Mouse (Mus musculus) forebrain, embryonic 15.5 days (tissue): ENCODE measurements at regions not wholly inside any gene's neighbourhood (a gene's known extent, or its start where the extent isn't known, plus 50 kb on each side); places are given as distances from the start of the nearest gene placed in this dataset.

Experiments
- ATAC-seq: fragments of 200-750 bp; cut with Nextera tagmentation; replicated peaks from 2 replicates; pipeline ENCODE4 v1.8.0; 2017; ENCODE audit warnings: mild to moderate bottlenecking, moderate TSS enrichment, moderate library complexity
- H3K27ac ChIP-seq: fragments of 300-500 bp; sonication (generic); replicated peaks from 2 replicates; pipeline ENCODE4 v1.5.1; 2015; ENCODE audit warnings: mild to moderate bottlenecking, inconsistent platforms
- H3K27me3 ChIP-seq: fragments of 300-500 bp; sonication (generic); 2 replicates; pipeline ENCODE4 v1.6.1; 2015; ENCODE audit warnings: inconsistent platforms
- H3K36me3 ChIP-seq: fragments of 300-500 bp; sonication (generic); 2 replicates; pipeline ENCODE4 v1.6.1; 2015; ENCODE audit warnings: mild to moderate bottlenecking, inconsistent platforms
- H3K4me1 ChIP-seq: fragments of 300-500 bp; sonication (generic); 2 replicates; pipeline ENCODE4 v1.6.1; 2015; ENCODE audit warnings: inconsistent platforms
- H3K4me2 ChIP-seq: fragments of 300-500 bp; sonication (generic); replicated peaks from 2 replicates; pipeline ENCODE4 v1.6.1; 2015; ENCODE audit warnings: mild to moderate bottlenecking, inconsistent platforms
- H3K4me3 ChIP-seq: fragments of 300-500 bp; sonication (generic); 2 replicates; pipeline ENCODE4 v1.5.1; 2015; ENCODE audit warnings: mild to moderate bottlenecking, inconsistent platforms
- H3K9ac ChIP-seq: fragments of 300-500 bp; sonication (generic); replicated peaks from 2 replicates; pipeline ENCODE4 v1.6.1; 2015; ENCODE audit warnings: mild to moderate bottlenecking, inconsistent platforms
- H3K9me3 ChIP-seq: fragments of 300-500 bp; sonication (generic); 2 replicates; pipeline ENCODE4 v1.6.1; 2016; ENCODE audit warnings: inconsistent platforms
- WGBS: fragments of 180-500 bp; shearing (Covaris S2); methylation state at CpG from one replicate; pipeline ENCODE4 v1.1.7; 2015; ENCODE audit warnings: mixed read lengths; 5-methylcytosine and 5-hydroxymethylcytosine counted together

DNA sequence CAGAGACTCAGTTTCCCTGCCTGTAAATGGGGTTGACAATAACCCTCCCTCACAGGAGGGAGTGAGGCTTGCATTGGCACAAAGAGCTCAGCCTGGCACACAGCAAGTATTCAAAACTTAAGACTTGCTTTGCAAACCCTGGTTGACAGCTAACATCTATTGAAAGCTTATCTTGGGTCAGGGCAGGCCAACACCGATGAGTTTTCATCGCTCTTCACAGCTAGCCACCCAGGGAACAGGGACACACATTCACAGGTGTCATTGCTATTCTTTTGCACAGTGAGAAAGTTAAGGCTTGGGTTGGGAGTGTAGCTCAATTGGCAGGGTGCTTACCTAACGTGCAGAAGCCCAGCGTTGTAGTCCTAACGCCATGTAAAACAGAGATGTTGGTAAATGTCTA, 86.5 kb upstream of the Ptpn1 start:
- Histone ChIP-seq H3K4me2 (no peak overlapping the region), H3K36me3 (no peaks in the 10 kb centered on the region), H3K9me3 (no peaks in the 10 kb centered on the region), H3K4me1 (0 out of 2 replicates have a peak, but pooled peaks cover 6% of the 10 kb centered on the region), H3K27me3 (no peaks in the 10 kb centered on the region), H3K27ac (no peak overlapping the region), H3K9ac (no peak overlapping the region), H3K4me3 (no peak overlapping the region)
- WGBS, result 90% methylated on average over 5 of the region's 5 CpGs
- ATAC-seq, result no peak

DNA sequence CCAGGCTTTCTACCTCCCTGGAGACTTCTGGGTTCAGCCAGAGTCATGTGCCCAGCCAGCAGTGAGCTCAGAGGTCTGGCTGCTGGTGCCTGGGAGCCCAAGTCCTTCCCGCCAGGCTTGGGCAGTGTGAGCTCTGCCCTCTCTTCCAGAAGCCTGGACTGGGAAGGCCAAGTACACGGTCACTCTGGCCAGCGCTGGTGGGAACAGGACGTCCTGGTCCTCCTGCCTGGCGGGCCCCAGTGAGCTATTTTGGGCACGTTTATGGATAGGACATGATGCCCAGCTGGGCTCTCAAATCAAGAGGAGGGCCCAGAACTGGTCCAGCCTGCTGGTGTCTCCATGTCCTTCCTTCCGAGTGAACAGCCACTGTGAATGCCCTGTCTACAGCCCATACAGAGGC, 87.3 kb upstream of the Ptpn1 start:
- no peaks in the 10 kb centered on the region for H3K9me3 ChIP-seq
- no peak for ATAC-seq

DNA sequence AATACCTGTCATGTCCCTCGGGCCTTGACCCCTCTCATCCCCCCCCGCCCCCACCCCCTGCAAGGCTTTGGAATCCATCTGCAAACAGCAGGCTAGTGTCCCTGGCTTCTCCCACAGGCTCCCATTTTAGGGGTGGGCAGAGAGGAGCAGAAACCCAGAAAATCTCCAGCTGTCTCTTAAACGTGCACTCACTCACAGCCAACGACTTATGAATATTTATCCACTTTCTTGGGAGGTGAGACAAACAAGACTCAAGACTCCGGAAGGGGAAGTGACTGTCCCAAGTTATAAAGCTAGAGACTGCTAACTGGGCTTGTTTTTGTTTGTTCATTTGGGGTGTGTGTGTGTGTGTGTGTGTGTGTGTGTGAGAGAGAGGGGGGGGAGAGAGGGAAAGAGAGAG, 87.9 kb upstream of the Ptpn1 start:
- 54% methylated on average over 5 of the region's 5 CpGs for WGBS
- Histone ChIP-seq H3K27me3 (no peaks in the 10 kb centered on the region), H3K4me1 (0 out of 2 replicates have a peak, but pooled peaks cover 6% of the 10 kb centered on the region), H3K4me2 (no peak overlapping the region), H3K9ac (no peak overlapping the region), H3K27ac (no peak overlapping the region), H3K36me3 (no peaks in the 10 kb centered on the region), H3K4me3 (no peak overlapping the region), H3K9me3 (no peaks in the 10 kb centered on the region)
- ATAC-seq, result no peak

More for the DNA sequence above, 87.3 kb upstream of the Ptpn1 start:
- H3K4me3 ChIP-seq, result no peak overlapping the region
- H3K9ac ChIP-seq, result no peak overlapping the region
- no peak overlapping the region for H3K27ac ChIP-seq
- no peaks in the 10 kb centered on the region for H3K36me3 ChIP-seq
- whole genome bisulfite sequencing, result 76% methylated on average over 7 of the region's 7 CpGs
- H3K4me1 ChIP-seq, result 0 out of 2 replicates have a peak, but pooled peaks cover 6% of the 10 kb centered on the region
- no peak overlapping the region for H3K4me2 ChIP-seq
- H3K27me3 ChIP-seq, result no peaks in the 10 kb centered on the region

DNA sequence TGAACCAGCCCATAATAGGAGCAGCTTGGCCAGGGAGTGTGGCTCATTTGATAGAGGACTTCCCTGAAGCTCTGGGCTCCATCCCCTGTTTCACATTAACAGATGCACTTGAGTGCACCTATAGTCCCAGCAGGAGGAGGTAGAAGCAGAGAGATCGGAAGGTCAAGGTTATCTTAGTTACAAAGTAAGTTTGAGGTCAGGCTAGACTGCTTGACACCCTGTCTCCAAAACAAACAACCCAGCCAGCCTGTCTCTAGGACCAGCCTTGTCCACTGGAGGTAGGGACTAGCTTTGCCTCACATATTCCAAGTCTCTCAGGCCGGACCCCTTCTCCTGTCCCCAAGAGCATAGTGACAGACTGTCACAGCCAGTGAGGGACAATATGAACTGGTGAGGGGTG, 88.9 kb upstream of the Ptpn1 start:
- Histone ChIP-seq H3K4me3 (no peak overlapping the region), H3K4me1 (0 out of 2 replicates have a peak, but pooled peaks cover 6% of the 10 kb centered on the region), H3K9ac (no peak overlapping the region), H3K9me3 (no peaks in the 10 kb centered on the region), H3K27ac (no peak overlapping the region), H3K4me2 (no peak overlapping the region), H3K27me3 (no peaks in the 10 kb centered on the region), H3K36me3 (no peaks in the 10 kb centered on the region)
- WGBS, result 90% methylated on average over 2 of the region's 2 CpGs
- ATAC-seq, result no peak

DNA sequence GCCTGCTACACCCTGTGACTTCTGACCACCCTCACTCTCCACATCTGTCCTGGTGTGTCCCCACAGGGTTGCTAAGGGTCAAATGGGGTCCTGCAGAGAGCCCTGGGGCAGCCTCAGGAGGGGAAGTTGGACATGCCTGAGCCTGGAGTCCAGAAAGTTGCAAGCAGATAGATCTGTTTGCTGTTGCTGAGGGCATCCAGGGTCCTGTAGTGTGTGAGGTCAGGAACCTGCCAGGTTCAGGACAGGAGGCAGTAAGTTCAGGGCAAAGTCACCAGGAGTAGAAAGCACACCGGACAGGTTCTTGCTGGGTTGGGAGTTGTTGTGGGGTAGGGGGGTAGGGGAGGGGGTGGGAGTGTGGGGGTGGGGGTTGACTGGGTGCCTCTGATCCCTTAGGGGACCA, 89.4 kb upstream of the Ptpn1 start:
- WGBS, result 88% methylated on average over 1 of the region's 1 CpGs
- Histone ChIP-seq H3K27me3 (no peaks in the 10 kb centered on the region), H3K4me2 (no peak overlapping the region), H3K9ac (no peak overlapping the region), H3K27ac (no peak overlapping the region), H3K4me1 (0 out of 2 replicates have a peak, but pooled peaks cover 6% of the 10 kb centered on the region), H3K9me3 (no peaks in the 10 kb centered on the region), H3K4me3 (no peak overlapping the region), H3K36me3 (no peaks in the 10 kb centered on the region)
- ATAC-seq, result no peak

DNA sequence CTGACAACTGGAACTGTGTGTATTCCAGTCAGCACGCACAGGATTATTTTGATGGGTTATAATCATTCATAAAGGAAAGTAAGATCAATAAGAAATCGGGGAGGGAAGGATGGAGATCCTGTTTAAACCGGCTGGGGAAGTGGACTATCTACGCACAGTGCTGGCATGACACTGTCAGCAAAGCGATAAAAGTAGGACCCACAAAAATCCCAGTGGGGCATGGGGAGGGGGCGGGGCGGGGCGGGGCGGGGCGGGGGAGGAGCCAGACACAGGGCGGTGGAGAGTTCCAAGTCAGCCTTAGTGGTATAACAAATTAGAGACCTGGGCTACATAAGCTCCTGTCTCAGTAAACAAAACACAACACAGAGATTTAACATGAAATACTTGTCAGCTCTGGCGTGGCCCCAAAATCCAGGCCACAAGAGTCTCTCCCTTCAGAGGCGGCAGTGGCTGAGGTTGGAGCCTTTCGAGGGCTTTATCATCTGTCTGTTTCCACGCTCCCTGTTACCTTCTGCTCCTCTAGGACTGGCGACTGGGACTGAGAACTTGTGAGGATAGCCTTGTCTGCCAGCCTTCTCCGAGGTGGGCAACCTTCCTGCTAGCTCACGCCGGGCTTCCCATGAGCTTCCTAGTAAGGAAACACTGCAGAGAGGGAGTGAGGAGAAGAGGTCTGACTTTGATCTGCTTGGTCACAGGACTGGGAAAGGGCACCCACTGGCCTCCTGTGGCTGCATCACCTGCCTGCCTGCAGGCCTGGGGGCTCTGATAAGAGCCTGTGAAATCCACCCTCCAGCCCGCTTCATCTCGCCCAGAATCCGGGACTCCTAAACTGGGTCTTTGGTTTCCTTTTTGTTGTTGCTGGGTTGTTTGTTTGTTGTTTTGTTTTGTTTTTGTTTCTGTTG, 90.3 kb upstream of the Ptpn1 start:
- no peaks in the 10 kb centered on the region for H3K36me3 ChIP-seq
- no peak overlapping the region for H3K27ac ChIP-seq
- H3K4me1 ChIP-seq, result 0 out of 2 replicates have a peak, but pooled peaks cover 6% of the 10 kb centered on the region
- WGBS, result 40% methylated on average over 22 of the region's 22 CpGs
- no peaks in the 10 kb centered on the region for H3K9me3 ChIP-seq
- H3K9ac ChIP-seq, result no peak overlapping the region
- no peak overlapping the region for H3K4me2 ChIP-seq
- ATAC-seq, result no peak
- H3K27me3 ChIP-seq, result no peaks in the 10 kb centered on the region
- H3K4me3 ChIP-seq, result no peak overlapping the region

DNA sequence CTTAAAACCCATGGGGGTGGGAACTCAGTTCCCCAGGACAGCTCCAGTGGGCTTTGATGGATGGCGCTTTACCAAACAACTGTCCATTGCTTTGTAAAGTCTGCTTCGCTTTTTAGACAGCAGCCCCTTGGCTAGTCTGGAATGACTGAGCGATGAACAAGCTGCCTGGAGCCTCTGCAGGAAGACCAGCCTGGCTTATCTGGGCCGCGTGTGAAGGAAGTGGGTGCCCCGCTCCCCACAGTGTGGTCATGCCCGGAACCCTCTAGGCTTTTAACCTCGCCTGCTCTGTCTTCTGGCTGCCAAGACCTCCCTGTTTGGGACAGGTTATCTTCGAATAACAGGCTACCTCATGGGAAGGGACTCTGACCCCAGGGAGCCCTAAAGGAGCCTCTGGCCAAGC, 91.5 kb upstream of the Ptpn1 start:
- Histone ChIP-seq H3K9ac (no peak overlapping the region), H3K36me3 (no peaks in the 10 kb centered on the region), H3K27ac (no peak overlapping the region), H3K9me3 (no peaks in the 10 kb centered on the region), H3K27me3 (no peaks in the 10 kb centered on the region), H3K4me1 (0 out of 2 replicates have a peak, but pooled peaks cover 6% of the 10 kb centered on the region), H3K4me2 (no peak overlapping the region), H3K4me3 (no peak overlapping the region)
- 84% methylated on average over 9 of the region's 9 CpGs for WGBS
- ATAC-seq, result no peak

DNA sequence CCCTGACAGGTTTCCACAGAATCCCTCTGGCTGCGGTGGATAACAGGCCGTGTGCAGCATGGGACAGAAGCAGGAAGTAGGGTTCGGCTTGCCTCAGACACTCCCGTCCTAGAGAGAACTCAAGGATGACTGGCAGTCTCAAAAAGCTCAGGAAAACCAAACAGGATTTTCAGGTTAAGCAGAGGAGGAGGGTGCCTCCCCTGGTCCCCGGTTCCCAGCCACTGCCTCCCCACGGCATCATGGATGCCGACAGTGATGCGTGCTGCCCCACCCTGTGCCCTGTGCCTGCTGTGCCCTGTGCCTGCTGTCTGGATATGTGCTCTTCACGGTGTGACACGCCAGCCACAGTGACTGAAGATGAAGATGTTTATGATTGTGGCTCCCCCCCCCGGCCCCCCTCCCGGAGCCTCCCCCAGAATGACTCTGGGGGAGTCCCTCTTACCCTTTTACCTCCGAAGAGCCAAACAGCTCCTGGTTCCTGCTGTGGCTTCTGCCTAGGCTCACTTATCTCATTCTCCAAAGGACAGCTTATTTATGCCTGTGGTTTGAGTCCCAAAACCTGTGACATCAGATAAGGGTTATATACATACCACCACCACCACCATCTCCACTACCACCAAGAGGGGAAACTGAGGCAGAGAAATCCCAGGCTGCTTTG, 92.4 kb upstream of the Ptpn1 start:
- Histone ChIP-seq H3K36me3 (no peaks in the 10 kb centered on the region), H3K27me3 (no peaks in the 10 kb centered on the region), H3K4me2 (no peak overlapping the region), H3K9me3 (no peaks in the 10 kb centered on the region), H3K27ac (no peak overlapping the region), H3K4me1 (peaks cover 9% of the 10 kb centered on the region), H3K4me3 (no peak overlapping the region), H3K9ac (no peak overlapping the region)
- 75% methylated on average over 13 of the region's 13 CpGs for WGBS
- no peak for ATAC-seq

DNA sequence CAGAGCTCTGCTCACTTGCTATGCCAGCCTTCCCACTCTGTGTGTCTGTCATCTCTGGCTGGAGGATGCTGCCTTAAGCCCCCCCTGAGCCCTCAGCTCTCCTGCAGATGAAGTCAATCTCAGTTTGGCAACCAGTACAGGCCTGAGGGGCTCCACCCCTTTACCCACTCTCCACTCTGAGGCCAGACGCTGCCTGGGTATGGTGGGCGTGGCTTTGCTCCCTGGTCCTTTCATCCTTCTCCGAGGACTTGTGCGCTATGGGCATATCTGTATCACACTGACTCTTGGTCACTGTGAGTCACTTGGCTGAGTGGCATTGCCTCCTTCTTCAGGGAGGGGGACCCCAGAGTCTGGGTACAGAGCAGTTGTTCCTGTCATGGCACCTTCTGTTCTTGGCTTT, 94.3 kb upstream of the Ptpn1 start:
- 57% methylated on average over 4 of the region's 4 CpGs for WGBS
- H3K9me3 ChIP-seq, result no peaks in the 10 kb centered on the region
- no peak overlapping the region for H3K9ac ChIP-seq
- H3K27ac ChIP-seq, result no peak overlapping the region
- ATAC-seq, result no peak
- no peak overlapping the region for H3K4me2 ChIP-seq
- no peaks in the 10 kb centered on the region for H3K27me3 ChIP-seq
- peaks cover 13% of the 10 kb centered on the region for H3K4me1 ChIP-seq
- no peak overlapping the region for H3K4me3 ChIP-seq
- no peaks in the 10 kb centered on the region for H3K36me3 ChIP-seq

DNA sequence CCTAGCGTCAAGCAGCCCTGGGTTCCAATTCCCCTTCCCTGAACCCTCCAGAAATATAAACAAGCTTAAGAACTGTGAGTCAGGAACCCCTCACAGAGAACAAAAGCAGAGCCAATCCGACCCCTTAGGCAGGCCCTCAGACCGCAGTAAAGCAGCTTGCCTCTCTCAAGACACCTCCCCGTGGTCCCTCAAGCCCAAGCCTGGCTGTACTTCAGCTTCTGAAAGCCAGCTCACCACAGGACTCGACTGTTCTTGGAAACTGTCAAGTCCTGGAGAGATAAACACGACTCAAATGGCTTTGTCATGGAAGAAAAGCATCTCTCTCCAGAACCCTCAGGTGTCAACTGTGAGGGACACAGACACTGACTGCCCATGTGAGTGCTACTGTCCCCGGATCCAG, 95.2 kb upstream of the Ptpn1 start:
- Histone ChIP-seq H3K9ac (no peak overlapping the region), H3K4me1 (peaks cover 13% of the 10 kb centered on the region), H3K4me3 (no peak overlapping the region), H3K27me3 (no peaks in the 10 kb centered on the region), H3K4me2 (no peak overlapping the region), H3K9me3 (no peaks in the 10 kb centered on the region), H3K27ac (no peak overlapping the region), H3K36me3 (no peaks in the 10 kb centered on the region)
- 43% methylated on average over 7 of the region's 7 CpGs for WGBS
- no peak for ATAC-seq

DNA sequence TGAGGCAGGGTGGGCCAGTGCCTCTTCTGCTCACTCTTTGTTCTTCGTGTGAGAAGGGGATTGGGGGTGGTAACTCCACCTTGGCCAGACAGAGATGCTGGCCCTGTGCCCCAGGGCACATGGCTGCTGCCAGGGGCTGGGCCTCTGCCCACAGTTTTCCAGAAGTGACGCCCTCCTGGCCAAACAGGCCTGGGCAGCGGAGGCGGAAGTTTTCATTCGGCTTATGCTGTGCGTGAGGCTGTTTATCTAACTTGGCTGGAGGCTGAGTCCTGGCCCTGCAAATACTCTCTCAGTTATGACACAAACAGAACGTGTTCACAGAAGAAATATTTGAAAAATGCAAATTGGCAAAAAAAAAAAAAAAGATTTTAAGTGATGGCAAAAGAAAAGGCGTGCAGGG, 97.3 kb upstream of the Ptpn1 start:
- H3K4me3 ChIP-seq, result no peak overlapping the region
- no peaks in the 10 kb centered on the region for H3K27me3 ChIP-seq
- H3K9me3 ChIP-seq, result no peaks in the 10 kb centered on the region
- H3K9ac ChIP-seq, result no peak overlapping the region
- H3K27ac ChIP-seq, result peak overlapping the region; percentile 46; the same call in 1 of the 2 replicates
- no peak for ATAC-seq
- no peak overlapping the region for H3K4me2 ChIP-seq
- H3K4me1 ChIP-seq, result peaks cover 13% of the 10 kb centered on the region
- no peaks in the 10 kb centered on the region for H3K36me3 ChIP-seq
- 53% methylated on average over 8 of the region's 8 CpGs for WGBS

DNA sequence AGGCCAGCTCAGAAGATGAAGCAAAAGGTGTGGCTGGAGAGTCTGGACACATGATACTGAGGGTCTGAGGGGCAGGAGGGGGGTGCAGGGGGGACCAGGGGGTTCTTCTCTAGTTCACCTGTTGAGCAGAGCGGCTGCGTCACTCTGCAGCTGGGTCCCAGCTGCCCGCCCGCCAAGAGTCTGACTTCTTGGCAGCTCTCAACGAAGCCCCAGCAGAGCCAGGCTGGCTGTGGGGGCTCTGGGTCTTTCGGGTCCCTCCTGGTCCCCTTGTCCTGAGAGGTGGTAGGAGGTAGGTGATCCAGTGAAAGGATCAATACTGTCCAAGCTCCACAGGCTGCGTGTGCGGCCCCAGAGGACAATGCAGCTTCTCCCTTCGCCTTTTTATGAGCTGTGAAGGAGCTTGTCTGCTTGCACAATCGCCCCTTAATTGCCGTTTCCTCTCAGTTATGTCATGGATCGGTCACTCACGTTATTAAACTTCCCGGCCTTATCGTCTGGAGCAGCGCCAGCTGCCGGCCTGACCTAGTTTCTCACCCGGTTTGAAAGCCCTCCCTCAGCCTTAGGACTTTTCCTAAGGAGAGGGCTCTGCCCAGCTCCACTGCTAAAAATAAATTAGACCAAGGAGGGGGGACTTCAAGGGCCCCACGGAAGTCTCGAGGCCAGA, 98.4 kb upstream of the Ptpn1 start:
- Histone ChIP-seq H3K4me2 (no peak overlapping the region), H3K4me3 (no peak overlapping the region), H3K4me1 (peaks cover 13% of the 10 kb centered on the region), H3K27ac (no peak overlapping the region), H3K27me3 (no peaks in the 10 kb centered on the region), H3K36me3 (no peaks in the 10 kb centered on the region), H3K9me3 (no peaks in the 10 kb centered on the region), H3K9ac (no peak overlapping the region)
- ATAC-seq, result no peak
- WGBS, result 41% methylated on average over 20 of the region's 20 CpGs
